Mouse (Mus musculus): ENCODE results near the gene Il17rb. TPM values are rescaled to one million over a fixed set of nuclear protein-coding genes. Genes with fewer than 3 reads are reported as not detected.

Il17rb gene
- polyA plus RNA-seq, 1 experiment from 2014 or later, result 0.94 TPM

DNA sequence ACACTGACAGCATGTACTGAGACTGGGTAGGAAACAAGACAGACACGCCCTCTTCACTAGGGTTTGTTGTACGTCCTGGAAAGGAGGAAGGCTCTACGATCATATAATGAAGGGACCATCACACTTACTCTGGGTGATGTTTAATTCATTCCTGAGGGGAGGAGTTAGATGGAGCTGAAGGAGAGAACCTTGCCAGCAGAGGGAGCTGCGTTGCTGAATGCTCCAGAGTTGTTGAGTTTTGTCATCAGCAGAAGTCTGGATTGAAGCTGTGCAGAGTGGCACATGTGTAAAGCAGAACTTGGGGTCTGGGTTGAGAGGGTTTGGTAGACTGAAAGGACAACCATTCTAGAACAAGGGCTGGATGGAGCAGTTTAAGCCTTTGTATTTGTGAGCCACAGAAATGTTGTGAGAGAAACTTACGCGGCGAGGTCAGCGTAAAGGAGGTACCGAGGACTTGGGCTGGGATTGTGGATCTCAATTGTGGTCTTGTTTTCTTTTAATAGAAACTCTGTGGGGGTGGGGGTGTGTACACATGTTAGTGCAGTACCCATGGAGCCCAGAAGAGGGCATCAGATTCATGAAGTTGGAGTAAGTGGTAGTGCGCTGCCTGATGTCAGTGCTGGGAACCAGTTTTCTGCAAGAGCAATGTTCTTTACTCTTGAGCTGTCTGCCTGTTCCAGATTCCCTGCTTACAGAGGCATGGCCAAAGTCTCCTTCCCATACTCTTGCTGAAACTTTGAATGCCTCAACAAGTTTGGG, 28.1 kb downstream of the Il17rb start:
- no peaks in the 10 kb centered on the region for H3K9me3 ChIP-seq (replicated peaks; ENCODE audit: control insufficient read depth, low read length)
- DNase-seq (ENCODE audit: low spot score) (no peak), ATAC-seq (no peak)
- no peak overlapping the region for H3K9ac ChIP-seq (ENCODE audit: low read length)
- no peaks in the 10 kb centered on the region for H3K27me3 ChIP-seq (replicated peaks; ENCODE audit: control insufficient read depth, insufficient read depth, low read length)
- H3K36me3 ChIP-seq (ENCODE audit: control insufficient read depth, insufficient read depth, low read length), result peaks cover 65% of the 10 kb centered on the region
- no peak overlapping the region for H3K4me2 ChIP-seq (ENCODE audit: low read length)
- no peak overlapping the region for H3K4me3 ChIP-seq (ENCODE audit: low read depth, low read length)
- WGBS, result 96% methylated on average over 10 of the region's 10 CpGs
- H3K4me1 ChIP-seq (ENCODE audit: control insufficient read depth, insufficient read depth, low read length), result peaks cover 9% of the 10 kb centered on the region
- H3K27ac ChIP-seq (ENCODE audit: low read depth, low read length), result no peak overlapping the region

GRCm38 (mm10) chr14:29978254-29979204, 30.2 kb downstream of the Il17rb start, which contains the start of gene Actr8:
Gene Actr8, plus strand, starts transcription at chr14:29978337.
- H3K36me3 ChIP-seq (ENCODE audit: control insufficient read depth, insufficient read depth, low read length), result peaks cover 62% of the 10 kb centered on the region
- peak within 1 kb of the TSS; percentile 69 for H3K4me2 ChIP-seq (ENCODE audit: low read length)
- peaks cover 9% of the 10 kb centered on the region for H3K4me1 ChIP-seq (ENCODE audit: control insufficient read depth, insufficient read depth, low read length)
- DNase-seq (ENCODE audit: low spot score) (peak; percentile 95), ATAC-seq (peak; percentile 94)
- H3K4me3 ChIP-seq (ENCODE audit: low read depth, low read length), result peak within 1 kb of the TSS; percentile 71
- 4% methylated on average over 43 of the region's 44 CpGs for WGBS
- no peaks in the 10 kb centered on the region for H3K9me3 ChIP-seq (replicated peaks; ENCODE audit: control insufficient read depth, low read length)
- H3K27ac ChIP-seq (ENCODE audit: low read depth, low read length), result peak within 1 kb of the TSS; percentile 82; the same call in 1 of the 2 replicates
- peak within 1 kb of the TSS; percentile 88 for H3K9ac ChIP-seq (ENCODE audit: low read length)
- H3K27me3 ChIP-seq (replicated peaks; ENCODE audit: control insufficient read depth, insufficient read depth, low read length), result no peaks in the 10 kb centered on the region

DNA sequence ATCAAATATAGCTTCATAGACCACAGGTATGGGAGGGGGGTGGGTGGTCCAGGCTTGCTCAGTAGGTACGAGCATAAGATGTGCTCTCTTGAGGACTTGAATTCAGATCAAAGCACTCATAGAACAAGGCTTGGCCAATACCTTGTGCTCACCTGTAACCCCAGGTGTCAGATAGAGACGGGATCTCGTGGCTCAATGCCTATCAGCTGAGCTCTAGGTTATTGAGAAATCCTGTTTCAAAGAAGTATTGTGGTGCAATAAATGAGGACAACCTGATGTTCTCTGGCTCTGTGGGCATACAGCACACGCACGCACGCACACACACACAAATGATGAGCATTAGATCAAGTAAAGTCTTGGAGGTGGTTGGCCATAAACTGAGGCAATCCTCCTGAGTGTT, 31.8 kb downstream of the Il17rb start:
- Histone ChIP-seq H3K27ac (ENCODE audit: low read depth, low read length) (no peak overlapping the region), H3K4me2 (ENCODE audit: low read length) (no peak overlapping the region), H3K4me1 (ENCODE audit: control insufficient read depth, insufficient read depth, low read length) (peaks cover 9% of the 10 kb centered on the region), H3K9ac (ENCODE audit: low read length) (no peak overlapping the region), H3K4me3 (ENCODE audit: low read depth, low read length) (no peak overlapping the region), H3K9me3 (replicated peaks; ENCODE audit: control insufficient read depth, low read length) (no peaks in the 10 kb centered on the region), H3K36me3 (ENCODE audit: control insufficient read depth, insufficient read depth, low read length) (peaks cover 62% of the 10 kb centered on the region), H3K27me3 (replicated peaks; ENCODE audit: control insufficient read depth, insufficient read depth, low read length) (no peaks in the 10 kb centered on the region)
- DNase-seq (ENCODE audit: low spot score), result no peak
- ATAC-seq, result no peak
- 96% methylated on average over 6 of the region's 6 CpGs for WGBS

GRCm38 (mm10) chr14:29971993-29972392, 36.7 kb downstream of the Il17rb start:
- H3K36me3 ChIP-seq (ENCODE audit: control insufficient read depth, insufficient read depth, low read length), result peaks cover 57% of the 10 kb centered on the region
- DNase-seq (ENCODE audit: low spot score), result no peak
- H3K27ac ChIP-seq (ENCODE audit: low read depth, low read length), result no peak overlapping the region
- no peaks in the 10 kb centered on the region for H3K9me3 ChIP-seq (replicated peaks; ENCODE audit: control insufficient read depth, low read length)
- peaks cover 16% of the 10 kb centered on the region for H3K4me1 ChIP-seq (ENCODE audit: control insufficient read depth, insufficient read depth, low read length)
- no peak overlapping the region for H3K4me3 ChIP-seq (ENCODE audit: low read depth, low read length)
- ATAC-seq, result no peak
- H3K4me2 ChIP-seq (ENCODE audit: low read length), result no peak overlapping the region
- no peaks in the 10 kb centered on the region for H3K27me3 ChIP-seq (replicated peaks; ENCODE audit: control insufficient read depth, insufficient read depth, low read length)
- no peak overlapping the region for H3K9ac ChIP-seq (ENCODE audit: low read length)
- 91% methylated on average over 5 of the region's 5 CpGs for WGBS

DNA sequence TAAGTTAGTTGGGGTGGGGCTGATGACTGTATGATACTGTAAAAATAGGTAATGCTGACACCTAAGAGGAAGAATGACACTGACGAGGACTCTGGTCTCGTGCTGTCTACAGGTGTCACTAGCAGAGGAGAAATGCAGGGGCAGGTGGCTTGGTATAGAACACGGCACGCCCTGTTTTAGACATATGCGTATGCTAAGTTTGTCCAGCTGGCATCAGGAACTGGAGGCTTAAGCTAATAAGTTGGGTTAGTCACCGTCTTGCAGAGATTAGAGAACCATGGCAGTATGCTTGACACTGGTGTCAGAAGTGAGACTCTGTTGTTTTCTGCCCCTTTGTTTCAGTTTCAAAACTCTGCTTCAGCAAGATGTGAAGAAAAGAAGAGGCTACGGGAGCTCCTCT, 37.2 kb downstream of the Il17rb start:
- Histone ChIP-seq H3K4me3 (ENCODE audit: low read depth, low read length) (no peak overlapping the region), H3K27me3 (replicated peaks; ENCODE audit: control insufficient read depth, insufficient read depth, low read length) (no peaks in the 10 kb centered on the region), H3K4me2 (ENCODE audit: low read length) (no peak overlapping the region), H3K9me3 (replicated peaks; ENCODE audit: control insufficient read depth, low read length) (no peaks in the 10 kb centered on the region), H3K36me3 (ENCODE audit: control insufficient read depth, insufficient read depth, low read length) (peaks cover 57% of the 10 kb centered on the region), H3K4me1 (ENCODE audit: control insufficient read depth, insufficient read depth, low read length) (peaks cover 16% of the 10 kb centered on the region), H3K9ac (ENCODE audit: low read length) (no peak overlapping the region), H3K27ac (ENCODE audit: low read depth, low read length) (no peak overlapping the region)
- WGBS, result 93% methylated on average over 7 of the region's 7 CpGs
- DNase-seq (ENCODE audit: low spot score) (no peak), ATAC-seq (no peak)

GRCm38 (mm10) chr14:29968075-29968821, 40.4 kb downstream of the Il17rb start, which contains the start of gene Selenok:
Gene Selenok, plus strand, starts transcription at chr14:29968308.
- H3K4me3 ChIP-seq (ENCODE audit: low read depth, low read length), result peak within 1 kb of the TSS; percentile 81
- H3K9me3 ChIP-seq (replicated peaks; ENCODE audit: control insufficient read depth, low read length), result no peaks in the 10 kb centered on the region
- peak within 1 kb of the TSS; percentile 78 for H3K27ac ChIP-seq (ENCODE audit: low read depth, low read length)
- peak within 1 kb of the TSS; percentile 70 for H3K4me2 ChIP-seq (ENCODE audit: low read length)
- H3K27me3 ChIP-seq (replicated peaks; ENCODE audit: control insufficient read depth, insufficient read depth, low read length), result no peaks in the 10 kb centered on the region
- H3K4me1 ChIP-seq (ENCODE audit: control insufficient read depth, insufficient read depth, low read length), result peaks cover 16% of the 10 kb centered on the region
- ATAC-seq, result peak; percentile 100
- DNase-seq (ENCODE audit: low spot score), result peak; percentile 100
- under 1% methylated on average over 49 of the region's 49 CpGs for WGBS
- H3K36me3 ChIP-seq (ENCODE audit: control insufficient read depth, insufficient read depth, low read length), result peaks cover 32% of the 10 kb centered on the region
- peak within 1 kb of the TSS; percentile 93 for H3K9ac ChIP-seq (ENCODE audit: low read length)

- 62% methylated on average over 7 of the region's 7 CpGs for WGBS
- H3K27me3 ChIP-seq (replicated peaks; ENCODE audit: control insufficient read depth, insufficient read depth, low read length), result no peaks in the 10 kb centered on the region
- no peak; the same call in 1 of the 2 replicates for ATAC-seq
Measured at GRCm38 (mm10) chr14:29967611-29968010, 41.1 kb downstream of the Il17rb start.

DNA sequence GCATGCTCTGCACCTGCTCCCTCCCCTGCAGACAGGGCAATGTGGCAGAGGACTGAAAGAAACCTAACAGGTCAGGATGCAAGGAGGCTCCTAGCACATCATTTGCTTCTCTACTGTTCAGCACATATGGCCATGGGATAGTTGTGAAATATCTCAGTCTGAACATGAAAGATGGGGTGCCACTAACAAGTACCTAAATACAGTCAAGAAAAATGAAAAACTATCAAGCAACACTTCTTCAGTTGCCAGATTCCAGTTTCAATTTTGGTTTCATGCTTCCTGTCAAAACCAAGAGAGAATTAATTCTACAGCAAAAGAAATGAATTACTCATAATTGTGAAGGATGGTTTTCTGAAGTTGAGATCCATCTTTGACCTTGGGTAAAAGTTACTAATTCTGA, 51.3 kb downstream of the Il17rb start:
- Histone ChIP-seq H3K4me1 (ENCODE audit: control insufficient read depth, insufficient read depth, low read length) (no peaks in the 10 kb centered on the region), H3K27ac (ENCODE audit: low read depth, low read length) (no peak overlapping the region), H3K27me3 (replicated peaks; ENCODE audit: control insufficient read depth, insufficient read depth, low read length) (no peaks in the 10 kb centered on the region), H3K9ac (ENCODE audit: low read length) (no peak overlapping the region), H3K4me3 (ENCODE audit: low read depth, low read length) (no peak overlapping the region), H3K4me2 (ENCODE audit: low read length) (no peak overlapping the region), H3K9me3 (replicated peaks; ENCODE audit: control insufficient read depth, low read length) (no peaks in the 10 kb centered on the region), H3K36me3 (ENCODE audit: control insufficient read depth, insufficient read depth, low read length) (no peaks in the 10 kb centered on the region)
- no peak for ATAC-seq
- DNase-seq (ENCODE audit: low spot score), result no peak

More at GRCm38 (mm10) chr14:29967611-29968010, 41.1 kb downstream of the Il17rb start:
- H3K4me2 ChIP-seq (ENCODE audit: low read length), result peak overlapping the region; percentile 62
- DNase-seq (ENCODE audit: low spot score), result no peak
- H3K9me3 ChIP-seq (replicated peaks; ENCODE audit: control insufficient read depth, low read length), result no peaks in the 10 kb centered on the region
- peaks cover 25% of the 10 kb centered on the region for H3K36me3 ChIP-seq (ENCODE audit: control insufficient read depth, insufficient read depth, low read length)
- H3K9ac ChIP-seq (ENCODE audit: low read length), result peak overlapping the region; percentile 54
- H3K4me1 ChIP-seq (ENCODE audit: control insufficient read depth, insufficient read depth, low read length), result peaks cover 16% of the 10 kb centered on the region
- H3K4me3 ChIP-seq (ENCODE audit: low read depth, low read length), result peak overlapping the region; percentile 81
- 0 out of 2 replicates have a peak overlapping the region, but pooled peaks have one; percentile 40 for H3K27ac ChIP-seq (ENCODE audit: low read depth, low read length)
